Mouse (Mus musculus) thymus, adult 2 months (tissue): ENCODE results near the gene Plxnb3. TPM values are rescaled to one million over a fixed set of nuclear protein-coding genes. Genes with fewer than 3 reads are reported as not detected.

Source experiments
- DNase-seq: peaks from one replicate; pipeline ENCODE4 v3.0.0; 2021
- H3K27ac ChIP-seq: fragments of 200-500 bp; 2 replicates; pipeline ENCODE4 v1.5.1; 2012; ENCODE audit warnings: low read length, control low read depth; ENCODE audit not compliant: control insufficient read depth, insufficient read depth
- H3K27me3 ChIP-seq: fragments of 200-500 bp; 2 replicates; pipeline ENCODE4 v1.6.1; 2012; ENCODE audit warnings: mild to moderate bottlenecking, low read length, moderate library complexity, mixed read lengths; ENCODE audit not compliant: control insufficient read depth, insufficient read depth
- H3K36me3 ChIP-seq: fragments of 200-500 bp; 2 replicates; pipeline ENCODE4 v1.6.1; 2012; ENCODE audit warnings: mild to moderate bottlenecking, low read length, moderate library complexity; ENCODE audit not compliant: control insufficient read depth, insufficient read depth
- H3K4me1 ChIP-seq: fragments of 200-500 bp; replicated peaks from 2 replicates; pipeline ENCODE4 v1.6.1; 2012; ENCODE audit warnings: low read length; ENCODE audit not compliant: control insufficient read depth, insufficient read depth
- H3K4me3 ChIP-seq: fragments of 200-500 bp; 2 replicates; pipeline ENCODE4 v1.5.1; 2012; ENCODE audit warnings: mild to moderate bottlenecking, low read length, control low read depth, moderate library complexity; ENCODE audit not compliant: control insufficient read depth, insufficient read depth
- CTCF ChIP-seq: fragments of 200-500 bp; IDR thresholded peaks from 2 replicates; pipeline ENCODE4 v1.5.1; 2012; ENCODE audit warnings: mild to moderate bottlenecking, control low read depth, low read length, moderate library complexity, borderline replicate concordance; ENCODE audit not compliant: control insufficient read depth, poor library complexity, insufficient read depth; ENCODE audit errors: extremely low read depth
- POLR2A ChIP-seq: fragments of 200-500 bp; IDR thresholded peaks from 2 replicates; pipeline ENCODE4 v1.6.1; 2012; ENCODE audit warnings: mild to moderate bottlenecking, low read length, control low read depth, moderate library complexity; ENCODE audit not compliant: control insufficient read depth, poor library complexity, insufficient read depth; ENCODE audit errors: extremely low read depth
- WGBS: fragments of 180-500 bp; shearing (Covaris S2); methylation state at CpG from one replicate; pipeline ENCODE4 v1.1.7; 2018; 5-methylcytosine and 5-hydroxymethylcytosine counted together
- polyA plus RNA-seq: library from polyadenylated mRNA; depleted of rRNA; stranded (reverse); fragments of >200 nt; gene quantifications from 2 replicates; pipeline ENCODE4 v1.2.3, GENCODE M21; 2012

Gene Plxnb3
- polyA plus RNA-seq, 1 experiment = 0.86 TPM

- no peak overlapping the region for H3K4me3 ChIP-seq
- DNase-seq = no peak
Measured at GRCm38 (mm10) chrX:73774802-73775483, 18.1 kb downstream of the Plxnb3 start.

GRCm38 (mm10) chrX:73782227-73782626 is 25.3 kb downstream of the Plxnb3 start:
- WGBS = 89% methylated on average over 3 of the region's 3 CpGs
- Histone ChIP-seq H3K4me3 (no peak overlapping the region), H3K27ac (no peak overlapping the region), H3K36me3 (peaks cover 36% of the 10 kb centered on the region), H3K4me1 (0 out of 2 replicates have a peak, but pooled peaks cover 4% of the 10 kb centered on the region), H3K27me3 (no peaks in the 10 kb centered on the region)
- DNase-seq = no peak
- TF ChIP-seq CTCF (no peak), POLR2A (no peak)

More at GRCm38 (mm10) chrX:73774802-73775483, 18.1 kb downstream of the Plxnb3 start:
- no peak overlapping the region for H3K27ac ChIP-seq
- WGBS = 84% methylated on average over 10 of the region's 10 CpGs
- no peaks in the 10 kb centered on the region for H3K27me3 ChIP-seq
- H3K36me3 ChIP-seq = peaks cover 15% of the 10 kb centered on the region
- H3K4me1 ChIP-seq = no peaks in the 10 kb centered on the region
- TF ChIP-seq CTCF (no peak), POLR2A (no peak)

GRCm38 (mm10) chrX:73785666-73786065 is 28.8 kb downstream of the Plxnb3 start:
- no peak for DNase-seq
- H3K27ac ChIP-seq = no peak overlapping the region
- peaks cover 22% of the 10 kb centered on the region for H3K36me3 ChIP-seq
- TF ChIP-seq POLR2A (no peak), CTCF (no peak)
- H3K4me1 ChIP-seq = peaks cover 13% of the 10 kb centered on the region; the same call in 1 of the 2 replicates
- H3K4me3 ChIP-seq = peak overlapping the region; percentile 92; the same call in 1 of the 2 replicates
- no peaks in the 10 kb centered on the region for H3K27me3 ChIP-seq

GRCm38 (mm10) chrX:73786364-73787224 is 29.7 kb downstream of the Plxnb3 start, which contains the start of the genes Idh3g and Ssr4:
Gene Idh3g, minus strand, starts transcription at chrX:73786897.
Gene Ssr4, plus strand, starts transcription at chrX:73787028.
- Histone ChIP-seq H3K4me1 (peaks cover 13% of the 10 kb centered on the region; the same call in 1 of the 2 replicates), H3K4me3 (peak within 1 kb of the TSS; percentile 92), H3K27ac (peak within 1 kb of the TSS; percentile 74), H3K27me3 (no peaks in the 10 kb centered on the region), H3K36me3 (peaks cover 18% of the 10 kb centered on the region)
- DNase-seq = peak; percentile 90
- 0% methylated on average over 50 of the region's 52 CpGs for WGBS
- TF ChIP-seq CTCF (no peak), POLR2A (peak; percentile 37; the same call in 1 of the 2 replicates)

GRCm38 (mm10) chrX:73787225-73787558 is 30.3 kb downstream of the Plxnb3 start:
- under 1% methylated on average over 21 of the region's 22 CpGs for WGBS
- peak overlapping the region; percentile 50 for H3K27ac ChIP-seq
- H3K27me3 ChIP-seq = no peaks in the 10 kb centered on the region
- H3K4me1 ChIP-seq = peaks cover 13% of the 10 kb centered on the region; the same call in 1 of the 2 replicates
- peaks cover 13% of the 10 kb centered on the region for H3K36me3 ChIP-seq
- no peak for DNase-seq
- TF ChIP-seq CTCF (no peak), POLR2A (no peak)
- H3K4me3 ChIP-seq = peak overlapping the region; percentile 92

- Histone ChIP-seq H3K4me1 (peaks cover 13% of the 10 kb centered on the region; the same call in 1 of the 2 replicates), H3K27me3 (no peaks in the 10 kb centered on the region), H3K4me3 (no peak overlapping the region), H3K27ac (no peak overlapping the region), H3K36me3 (peaks cover 13% of the 10 kb centered on the region)
- DNase-seq = no peak
- TF ChIP-seq POLR2A = no peak
- TF ChIP-seq CTCF = no peak
- 100% methylated on average over 1 of the region's 1 CpGs for WGBS
Measured at GRCm38 (mm10) chrX:73788501-73788900, 31.6 kb downstream of the Plxnb3 start.
